Mouse (Mus musculus) kidney, adult 2 months (tissue): ENCODE measurements around the gene Fzd5. TPM values are rescaled to one million over a fixed set of nuclear protein-coding genes. Genes with fewer than 3 reads are reported as not detected.

Experiments used
- DNase-seq: peaks from one replicate; pipeline ENCODE4 v3.0.0; 2021
- H3K27ac ChIP-seq: fragments of 200-500 bp; 2 replicates; pipeline ENCODE4 v1.5.1; 2012; ENCODE audit warnings: low read depth, low read length, control low read depth, inconsistent platforms; ENCODE audit not compliant: insufficient read depth
- H3K27me3 ChIP-seq: fragments of 200-500 bp; replicated peaks from 2 replicates; pipeline ENCODE4 v1.6.1; 2012; ENCODE audit warnings: mild to moderate bottlenecking, moderate library complexity, low read length, inconsistent platforms; ENCODE audit not compliant: control insufficient read depth, insufficient read depth
- H3K36me3 ChIP-seq: fragments of 200-500 bp; 2 replicates; pipeline ENCODE4 v1.6.1; 2012; ENCODE audit warnings: mild to moderate bottlenecking, moderate library complexity, low read length, inconsistent platforms; ENCODE audit not compliant: control insufficient read depth, insufficient read depth
- H3K4me1 ChIP-seq: fragments of 200-500 bp; 2 replicates; pipeline ENCODE4 v1.6.1; 2011; ENCODE audit warnings: low read length; ENCODE audit not compliant: control insufficient read depth, insufficient read depth
- H3K4me3 ChIP-seq: fragments of 200-500 bp; 2 replicates; pipeline ENCODE4 v1.5.1; 2011; ENCODE audit warnings: mild to moderate bottlenecking, low read depth, low read length, control low read depth; ENCODE audit not compliant: insufficient read depth
- CTCF ChIP-seq: fragments of 200-500 bp; conservative IDR thresholded peaks from 2 replicates; pipeline ENCODE4 v1.5.1; 2011; ENCODE audit warnings: low read depth, mild to moderate bottlenecking, control low read depth, low read length, moderate library complexity, mixed read lengths; ENCODE audit not compliant: insufficient read depth, insufficient read length
- POLR2A ChIP-seq: fragments of 200-500 bp; IDR thresholded peaks from one replicate; pipeline ENCODE4 v1.6.1; 2011; ENCODE audit warnings: low read depth, low read length, control low read depth
- WGBS: fragments of 180-500 bp; shearing (Covaris S2); methylation state at CpG from one replicate; pipeline ENCODE4 v1.1.7; 2018; 5-methylcytosine and 5-hydroxymethylcytosine counted together
- polyA plus RNA-seq: library from polyadenylated mRNA; depleted of rRNA; stranded (reverse); fragments of >200 nt; gene quantifications from 2 replicates; pipeline ENCODE4 v1.2.3, GENCODE M21; 2012; rRNA removed

Fzd5 gene
- polyA plus RNA-seq, result 9.7 and 13.8 TPM in 2 replicates

DNA sequence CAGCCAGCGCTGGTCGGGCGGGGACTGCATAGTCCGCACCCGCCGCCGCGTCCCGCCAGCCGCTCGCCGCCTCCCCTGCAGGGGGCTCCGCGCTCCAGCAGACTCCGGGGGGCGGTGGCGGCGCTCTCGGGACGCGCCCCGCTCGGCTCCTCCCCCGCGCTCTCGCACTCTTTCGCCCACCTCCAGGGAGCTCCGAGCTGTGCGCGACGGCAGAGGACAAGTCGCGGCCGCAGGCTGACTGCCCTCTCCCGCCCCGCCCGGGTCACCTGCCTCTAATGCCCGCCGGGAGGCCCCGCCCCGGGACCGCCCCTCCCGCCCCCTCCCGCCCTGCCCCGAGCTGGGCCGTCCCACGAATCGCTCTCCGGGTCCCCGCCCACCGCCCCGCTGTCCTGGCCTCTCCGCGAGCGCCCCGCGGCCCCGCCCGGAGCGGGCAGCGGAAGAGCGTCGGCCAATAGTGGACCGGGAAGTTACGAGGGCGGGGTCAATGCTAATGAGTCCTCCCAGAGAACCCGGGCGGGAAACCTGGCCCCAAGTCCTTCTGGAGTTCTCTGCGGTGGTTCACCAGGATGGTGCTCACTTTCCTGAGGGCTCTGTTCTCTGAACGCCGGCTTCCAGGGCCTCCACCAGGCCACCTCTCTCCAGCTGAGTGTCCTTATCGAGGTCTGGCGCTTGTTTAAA, at the start of gene Fzd5:
Fzd5 (minus strand) TSS at position 250 of the 678 bp plus-strand sequence.
- peaks cover 7% of the 10 kb centered on the region; the same call in 1 of the 2 replicates for H3K4me1 ChIP-seq
- TF ChIP-seq CTCF (0 out of 2 replicates have a peak, but pooled peaks have one; percentile 21), POLR2A (peak; percentile 89)
- H3K27me3 ChIP-seq, result no peaks in the 10 kb centered on the region
- under 1% methylated on average over 66 of the region's 73 CpGs for WGBS
- H3K36me3 ChIP-seq, result no peaks in the 10 kb centered on the region
- H3K4me3 ChIP-seq, result peak within 1 kb of the TSS; percentile 80
- DNase-seq, result peak; percentile 97
- peak within 1 kb of the TSS; percentile 92 for H3K27ac ChIP-seq

DNA sequence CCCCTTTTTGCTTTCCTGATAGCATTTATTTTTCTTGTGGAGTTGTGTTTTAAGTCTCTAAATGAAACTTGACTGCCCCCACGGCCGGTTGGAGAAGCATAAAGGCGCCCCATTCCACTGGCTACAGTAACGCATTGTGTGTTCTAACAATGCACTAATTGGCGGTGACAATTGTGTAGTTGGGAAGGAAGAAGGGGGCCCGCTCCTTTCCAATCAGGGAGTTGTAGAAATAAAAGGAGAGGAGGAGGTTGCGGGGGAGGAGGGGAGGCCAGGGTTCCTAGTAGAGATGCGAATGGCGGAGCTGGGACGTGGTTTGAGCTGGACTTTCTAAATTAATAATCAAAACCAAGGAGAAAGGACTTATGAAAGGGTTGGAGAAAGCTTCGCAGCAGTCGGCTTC, 42.3 kb upstream of the Fzd5 start:
- 89% methylated on average over 12 of the region's 12 CpGs for WGBS
- Histone ChIP-seq H3K36me3 (no peaks in the 10 kb centered on the region), H3K4me3 (no peak overlapping the region), H3K27ac (no peak overlapping the region), H3K4me1 (no peaks in the 10 kb centered on the region), H3K27me3 (no peaks in the 10 kb centered on the region)
- no peak for TF ChIP-seq POLR2A
- no peak for TF ChIP-seq CTCF
- no peak for DNase-seq

DNA sequence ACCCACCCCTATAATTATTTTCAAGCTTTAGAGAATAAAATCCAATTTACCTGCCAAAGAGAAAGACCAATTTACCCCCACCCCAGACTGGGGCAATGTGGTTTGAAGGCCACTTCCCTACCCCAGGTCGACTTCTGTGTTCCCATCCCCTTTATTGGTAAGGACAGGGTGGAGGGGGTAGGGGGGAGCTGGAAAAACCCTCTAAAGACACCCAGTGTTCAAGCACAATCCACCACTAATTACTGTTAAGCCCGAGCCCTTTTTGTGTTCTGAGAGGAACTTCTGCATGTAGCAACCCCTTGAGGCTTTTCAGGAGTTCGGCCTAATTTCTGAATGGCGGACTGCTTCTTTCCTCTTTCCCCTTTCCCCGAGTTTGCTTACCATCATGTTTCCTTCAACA, 41.9 kb upstream of the Fzd5 start:
- no peaks in the 10 kb centered on the region for H3K27me3 ChIP-seq
- no peak for DNase-seq
- TF ChIP-seq CTCF (no peak), POLR2A (no peak)
- no peaks in the 10 kb centered on the region for H3K36me3 ChIP-seq
- H3K4me3 ChIP-seq, result no peak overlapping the region
- H3K4me1 ChIP-seq, result no peaks in the 10 kb centered on the region
- WGBS, result 78% methylated on average over 5 of the region's 5 CpGs
- no peak overlapping the region for H3K27ac ChIP-seq

DNA sequence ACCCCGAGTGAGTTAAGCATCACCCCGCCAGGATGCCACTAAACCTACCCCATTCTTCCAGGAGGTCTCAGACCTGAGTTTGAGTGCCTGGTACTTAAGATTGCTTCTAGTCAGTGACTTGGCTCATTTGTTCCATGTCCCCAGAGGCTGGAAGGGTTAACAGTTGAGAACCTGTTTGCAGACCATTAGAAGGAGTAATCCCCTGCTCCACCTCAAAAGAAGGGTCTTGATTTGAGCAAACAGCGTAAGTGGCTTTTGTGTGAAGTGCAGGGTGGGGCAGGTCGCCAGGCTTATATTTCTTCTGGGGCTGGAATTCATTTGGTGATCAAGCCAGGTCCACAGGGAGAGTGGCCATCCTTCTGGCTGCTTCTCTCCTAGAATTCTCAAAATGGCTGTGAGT, 35.8 kb upstream of the Fzd5 start:
- no peak for TF ChIP-seq CTCF
- no peak for TF ChIP-seq POLR2A
- Histone ChIP-seq H3K4me1 (no peaks in the 10 kb centered on the region), H3K27ac (no peak overlapping the region), H3K27me3 (no peaks in the 10 kb centered on the region), H3K36me3 (no peaks in the 10 kb centered on the region), H3K4me3 (no peak overlapping the region)
- DNase-seq, result no peak
- 90% methylated on average over 4 of the region's 4 CpGs for WGBS

DNA sequence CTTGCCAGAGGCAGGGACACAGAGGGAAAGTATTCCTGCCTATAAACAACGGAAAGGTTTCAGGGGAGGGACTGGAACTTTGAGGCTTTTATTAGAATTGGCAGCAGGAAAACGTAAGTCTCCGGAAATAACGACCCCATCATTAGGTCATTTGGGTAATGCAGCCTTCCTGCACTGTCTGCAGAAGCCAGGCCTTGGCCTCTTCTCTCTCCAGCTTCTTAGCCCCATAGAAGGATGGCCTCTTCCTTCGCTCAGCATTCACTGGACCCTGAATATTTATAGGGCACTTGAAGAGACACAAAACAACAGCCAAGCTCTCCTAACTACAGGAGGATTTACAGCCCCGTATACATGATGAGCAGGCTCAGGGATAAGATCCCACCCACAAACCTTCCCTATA, 32.6 kb upstream of the Fzd5 start:
- DNase-seq, result no peak
- 42% methylated on average over 6 of the region's 6 CpGs for WGBS
- TF ChIP-seq POLR2A, result no peak
- no peak for TF ChIP-seq CTCF
- Histone ChIP-seq H3K4me3 (no peak overlapping the region), H3K36me3 (no peaks in the 10 kb centered on the region), H3K4me1 (no peaks in the 10 kb centered on the region), H3K27me3 (no peaks in the 10 kb centered on the region), H3K27ac (no peak overlapping the region)

DNA sequence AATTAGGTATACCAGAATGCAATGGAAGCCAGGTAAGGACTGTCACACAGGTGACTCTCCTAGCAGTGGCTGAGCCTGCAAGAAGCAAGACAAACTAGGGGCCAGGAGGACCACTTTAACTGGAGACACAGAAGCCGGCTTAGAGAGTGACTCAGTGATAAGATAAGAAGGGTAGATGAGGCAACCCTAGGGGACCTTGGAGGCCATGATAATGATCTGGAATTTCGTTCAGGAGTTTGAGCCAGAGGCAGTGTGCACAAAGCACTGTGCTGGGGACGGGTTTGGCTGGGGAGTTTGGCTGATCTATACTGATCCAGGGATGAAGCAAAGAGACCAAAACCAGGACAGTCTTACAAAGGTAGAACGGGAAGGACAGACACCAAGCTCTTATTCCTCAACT, 24.1 kb upstream of the Fzd5 start:
- H3K27me3 ChIP-seq, result no peaks in the 10 kb centered on the region
- H3K36me3 ChIP-seq, result no peaks in the 10 kb centered on the region
- WGBS, result 87% methylated on average over 4 of the region's 4 CpGs
- no peak overlapping the region for H3K4me3 ChIP-seq
- no peaks in the 10 kb centered on the region for H3K4me1 ChIP-seq
- no peak for DNase-seq
- no peak overlapping the region for H3K27ac ChIP-seq
- TF ChIP-seq CTCF, result no peak
- no peak for TF ChIP-seq POLR2A

DNA sequence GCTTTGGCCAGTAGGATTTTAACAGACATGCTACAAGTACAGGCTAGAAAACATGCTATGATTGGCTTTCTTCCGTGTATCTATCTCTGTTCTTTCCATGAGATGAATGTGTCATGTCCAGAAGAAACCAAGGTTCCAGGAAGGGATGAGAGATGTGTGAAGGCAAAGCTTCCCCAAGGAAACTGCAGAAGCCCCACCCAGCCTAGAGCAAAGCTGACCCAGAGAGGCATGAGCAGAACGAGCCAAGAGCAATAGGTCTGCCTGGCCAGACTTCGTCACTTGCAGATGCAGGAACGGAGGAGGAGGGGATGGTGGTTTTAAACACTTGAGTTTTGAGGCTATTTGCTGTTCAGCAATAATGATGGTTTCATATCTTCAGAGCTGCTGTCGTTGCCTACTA, 20.2 kb upstream of the Fzd5 start:
- Histone ChIP-seq H3K27me3 (no peaks in the 10 kb centered on the region), H3K27ac (no peak overlapping the region), H3K4me1 (no peaks in the 10 kb centered on the region; the same call in 1 of the 2 replicates), H3K4me3 (no peak overlapping the region), H3K36me3 (no peaks in the 10 kb centered on the region)
- DNase-seq, result no peak
- no peak for TF ChIP-seq CTCF
- no peak for TF ChIP-seq POLR2A
- 86% methylated on average over 5 of the region's 5 CpGs for WGBS
